Mouse (Mus musculus) CH12.LX (cell line): ENCODE results near the gene Fcnb. TPM values are rescaled to one million over a fixed set of nuclear protein-coding genes. Genes with fewer than 3 reads are reported as not detected.

Experiments
- DNase-seq: peaks from one replicate; pipeline ENCODE4 v3.0.0-alpha.2; 2013; ENCODE audit errors: extremely low read depth
- H3K27ac ChIP-seq: 2 replicates; pipeline ENCODE4 v1.5.1; 2012; ENCODE audit warnings: low read depth, mild to moderate bottlenecking, control low read depth, moderate library complexity; ENCODE audit not compliant: insufficient read depth
- H3K27me3 ChIP-seq: replicated peaks from 2 replicates; pipeline ENCODE3; 2012; ENCODE audit warnings: inconsistent platforms
- H3K36me3 ChIP-seq, 2 experiments: replicated peaks in 1 of 2; 2 replicates each; pipeline versions ENCODE3 to v1.6.1; 2012; ENCODE audit warnings: inconsistent platforms in 1 of 2, low read length in 1 of 2, mild to moderate bottlenecking in 1 of 2, mixed read lengths in 1 of 2, moderate library complexity in 1 of 2; ENCODE audit not compliant: control insufficient read depth in 1 of 2, insufficient read depth in 1 of 2
- H3K4me1 ChIP-seq, 2 experiments: 2 replicates each; pipeline ENCODE4 v1.6.1; 2012; ENCODE audit warnings: inconsistent platforms in 1 of 2, moderate library complexity in 1 of 2; ENCODE audit not compliant: insufficient read depth in 2 of 2, control insufficient read depth in 1 of 2
- H3K4me2 ChIP-seq: 2 replicates; pipeline ENCODE4 v1.6.1; 2012; ENCODE audit warnings: low read depth, mild to moderate bottlenecking, control low read depth; ENCODE audit not compliant: poor library complexity, insufficient read depth, severe bottlenecking
- H3K4me3 ChIP-seq, 3 experiments: fragments of 150-350 bp in 1 of 3; sonication (generic) in 1 of 3; replicated peaks in 1 of 3; 2 replicates each; pipeline versions ENCODE3 to v1.5.1; 2011 to 2012; ENCODE audit warnings: low read depth in 2 of 3, low read length in 2 of 3, mild to moderate bottlenecking in 2 of 3, moderate library complexity in 2 of 3, control low read depth in 1 of 3, improper control_type of control experiment in 1 of 3, inconsistent platforms in 1 of 3, mixed read lengths in 1 of 3; ENCODE audit not compliant: poor library complexity in 1 of 3
- H3K79me2 ChIP-seq: replicated peaks from 2 replicates; pipeline ENCODE4 v1.6.1; 2012; ENCODE audit warnings: mild to moderate bottlenecking, moderate library complexity; ENCODE audit not compliant: control insufficient read depth, poor library complexity, insufficient read depth, severe bottlenecking; ENCODE audit errors: extremely low read depth
- H3K9ac ChIP-seq: 2 replicates; pipeline ENCODE4 v1.6.1; 2012; ENCODE audit warnings: low read depth, mild to moderate bottlenecking, control low read depth, moderate library complexity; ENCODE audit not compliant: insufficient read depth
- H3K9me3 ChIP-seq: replicated peaks from 2 replicates; pipeline ENCODE3; 2012; ENCODE audit warnings: low read length, inconsistent platforms, mixed read lengths
- CHD2 ChIP-seq: IDR thresholded peaks from 2 replicates; pipeline ENCODE4 v1.6.1; 2011; ENCODE audit warnings: low read length, improper control_type of control experiment
- ELF1 ChIP-seq: IDR thresholded peaks from 2 replicates; pipeline ENCODE4 v1.6.1; 2014; ENCODE audit warnings: low read depth, mild to moderate bottlenecking, inconsistent platforms, low read length, improper control_type of control experiment
- HCFC1 ChIP-seq: IDR thresholded peaks from 2 replicates; pipeline ENCODE4 v1.6.1; 2012; ENCODE audit warnings: low read depth, mild to moderate bottlenecking, inconsistent platforms, low read length, improper control_type of control experiment
- JUND ChIP-seq: conservative IDR thresholded peaks from 2 replicates; pipeline ENCODE4 v1.6.1; 2011; ENCODE audit warnings: low read depth, low read length, improper control_type of control experiment
- KAT2A ChIP-seq: IDR thresholded peaks from 2 replicates; pipeline ENCODE4 v1.6.1; 2012; ENCODE audit warnings: low read length, improper control_type of control experiment, inconsistent platforms; ENCODE audit not compliant: insufficient replicate concordance
- MAFK ChIP-seq: IDR thresholded peaks from 2 replicates; pipeline ENCODE4 v1.6.1; 2011; ENCODE audit warnings: low read length, improper control_type of control experiment; ENCODE audit not compliant: insufficient replicate concordance
- MAZ ChIP-seq: IDR thresholded peaks from 2 replicates; pipeline ENCODE4 v1.6.1; 2012; ENCODE audit warnings: low read depth, mild to moderate bottlenecking, inconsistent platforms, low read length, improper control_type of control experiment, moderate library complexity
- MEF2A ChIP-seq: IDR thresholded peaks from 2 replicates; pipeline ENCODE4 v1.6.1; 2014; ENCODE audit warnings: low read depth, mild to moderate bottlenecking, inconsistent platforms, low read length, improper control_type of control experiment, borderline replicate concordance
- MXI1 ChIP-seq: IDR thresholded peaks from 2 replicates; pipeline ENCODE4 v1.6.1; 2011; ENCODE audit warnings: mild to moderate bottlenecking, low read depth, low read length, improper control_type of control experiment
- PAX5 ChIP-seq: IDR thresholded peaks from 2 replicates; pipeline ENCODE4 v1.6.1; 2012; ENCODE audit warnings: low read length, inconsistent platforms, mixed read lengths
- POLR2A ChIP-seq: IDR thresholded peaks from 2 replicates; pipeline ENCODE4 v1.6.1; 2011; ENCODE audit warnings: low read depth, mild to moderate bottlenecking, improper control_type of control experiment, low read length
- POLR2AphosphoS2 ChIP-seq: IDR thresholded peaks from 2 replicates; pipeline ENCODE4 v1.6.1; 2011; ENCODE audit warnings: low read depth, low read length, improper control_type of control experiment
- RAD21 ChIP-seq: IDR thresholded peaks from 2 replicates; pipeline ENCODE4 v1.6.1; 2011; ENCODE audit warnings: low read depth, mild to moderate bottlenecking, low read length, improper control_type of control experiment, moderate library complexity
- RCOR1 ChIP-seq: conservative IDR thresholded peaks from 2 replicates; pipeline ENCODE4 v1.6.1; 2012; ENCODE audit warnings: low read depth, mild to moderate bottlenecking, inconsistent platforms, low read length, improper control_type of control experiment
- SIN3A ChIP-seq: IDR thresholded peaks from 2 replicates; pipeline ENCODE4 v1.6.1; 2012; ENCODE audit warnings: low read length, improper control_type of control experiment, inconsistent platforms
- SMC3 ChIP-seq: IDR thresholded peaks from 2 replicates; pipeline ENCODE4 v1.6.1; 2011; ENCODE audit warnings: low read depth, low read length, improper control_type of control experiment
- TBP ChIP-seq: conservative IDR thresholded peaks from 2 replicates; pipeline ENCODE4 v1.6.1; 2011; ENCODE audit warnings: low read depth, low read length, improper control_type of control experiment
- TCF12 ChIP-seq: IDR thresholded peaks from 2 replicates; pipeline ENCODE4 v1.6.1; 2014; ENCODE audit warnings: low read depth, mild to moderate bottlenecking, inconsistent platforms, low read length, improper control_type of control experiment
- UBTF ChIP-seq: IDR thresholded peaks from 2 replicates; pipeline ENCODE4 v1.6.1; 2012; ENCODE audit warnings: low read depth, mild to moderate bottlenecking, inconsistent platforms, low read length, improper control_type of control experiment, moderate library complexity
- USF1 ChIP-seq: IDR thresholded peaks from 2 replicates; pipeline ENCODE4 v1.6.1; 2014; ENCODE audit warnings: low read depth, mild to moderate bottlenecking, inconsistent platforms, low read length, improper control_type of control experiment
- USF2 ChIP-seq: conservative IDR thresholded peaks from 2 replicates; pipeline ENCODE4 v1.6.1; 2011; ENCODE audit warnings: low read depth, low read length, improper control_type of control experiment
- ZC3H11A ChIP-seq: IDR thresholded peaks from 2 replicates; pipeline ENCODE4 v1.6.1; 2012; ENCODE audit warnings: low read depth, mild to moderate bottlenecking, inconsistent platforms, low read length, improper control_type of control experiment
- ZKSCAN1 ChIP-seq: IDR thresholded peaks from 2 replicates; pipeline ENCODE4 v1.6.1; 2012; ENCODE audit warnings: low read depth, inconsistent platforms, low read length, improper control_type of control experiment, borderline replicate concordance
- ZMIZ1 ChIP-seq: IDR thresholded peaks from 2 replicates; pipeline ENCODE4 v1.6.1; 2012; ENCODE audit warnings: low read depth, mild to moderate bottlenecking, inconsistent platforms, low read length, improper control_type of control experiment
- ZNF384 ChIP-seq: IDR thresholded peaks from 2 replicates; pipeline ENCODE4 v1.6.1; 2012; ENCODE audit warnings: low read depth, low read length, improper control_type of control experiment, inconsistent platforms
- dilution Hi-C: fragments of 300-500 bp; cut with MboI; formaldehyde crosslinking; loops from 2 replicates; pipeline ENCODE4 v1.14.3; 2020; ENCODE audit warnings: low sequenced_read_pairs; ENCODE audit not compliant: extremely low pct_unique_long_range_greater_than_20kb, extremely low pct_ligation_motif_present
- in situ Hi-C: fragments of 300-500 bp; cut with MboI; formaldehyde crosslinking; loops from 3 replicates; pipeline ENCODE4 v1.14.3; 2019; ENCODE audit warnings: low sequenced_read_pairs, low pct_ligation_motif_present, low pct_unique_long_range_greater_than_20kb, mixed read lengths
- polyA plus RNA-seq: library from polyadenylated mRNA; unstranded; fragments of >175 nt; gene quantifications from 2 replicates; pipeline ENCODE4 v1.2.1, GENCODE M21; 2012; ENCODE audit warnings: low read depth; ENCODE audit not compliant: insufficient read length
- total RNA-seq, 2 experiments: library from RNA; depleted of rRNA; stranded (reverse); fragments of 300-350 nt in 1 of 2; fragments of >200 nt in 1 of 2; gene quantifications; 2 replicates each; pipeline ENCODE4 v1.2.3; 2012 to 2014

The Fcnb gene
- total RNA-seq (2012; rRNA removed) (not detected in 2 replicates), total RNA-seq (2014; rRNA removed) (not detected in 2 replicates), polyA plus RNA-seq (not detected in 2 replicates)

DNA sequence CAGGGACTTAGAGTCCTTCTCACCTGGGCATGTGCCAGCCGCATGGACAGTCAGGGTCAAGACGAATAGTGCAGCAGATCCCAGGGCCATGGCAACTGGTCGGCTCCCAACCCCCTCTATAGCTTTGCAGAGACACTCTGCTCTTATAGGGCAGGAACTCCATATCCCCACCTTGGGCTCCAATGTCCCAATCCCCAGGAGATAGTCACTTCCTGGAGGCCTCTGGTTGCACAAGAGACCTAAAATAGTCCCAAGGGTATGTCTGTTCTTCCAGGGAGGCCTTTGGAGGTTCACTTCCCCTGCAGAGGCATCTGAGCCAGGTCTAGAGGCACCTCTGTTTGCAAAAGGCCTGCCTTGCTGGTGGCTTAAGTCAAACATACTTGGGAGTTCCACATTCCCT is at the start of gene Fcnb:
Gene Fcnb, minus strand, starts transcription at position 118 of the 400 bp plus-strand sequence.
- in situ Hi-C loops = no loop called here
- Histone ChIP-seq H3K36me3 (no peaks in the 10 kb centered on the region), H3K27ac (no peak within 1 kb of the TSS), H3K4me1 (no peaks in the 10 kb centered on the region), H3K4me3 (no peak within 1 kb of the TSS), H3K4me2 (no peak within 1 kb of the TSS), H3K79me2 (no peaks in the 10 kb centered on the region), H3K9ac (no peak within 1 kb of the TSS), H3K27me3 (peaks cover 89% of the 10 kb centered on the region), H3K9me3 (peaks cover 5% of the 10 kb centered on the region)
- dilution Hi-C loops = no loop called here
- TF ChIP-seq RAD21 = no peak
- no peak for TF ChIP-seq PAX5
- TF ChIP-seq JUND = no peak
- no peak for TF ChIP-seq UBTF
- no peak for TF ChIP-seq TCF12
- no peak for TF ChIP-seq SMC3
- no peak for TF ChIP-seq MAFK
- no peak for TF ChIP-seq CHD2
- no peak for TF ChIP-seq KAT2A
- TF ChIP-seq TBP = no peak
- no peak for TF ChIP-seq ZNF384
- no peak for TF ChIP-seq SIN3A
- TF ChIP-seq ZMIZ1 = no peak
- no peak for TF ChIP-seq USF1
- TF ChIP-seq ZC3H11A = no peak
- TF ChIP-seq POLR2A = no peak
- no peak for TF ChIP-seq POLR2AphosphoS2
- no peak for TF ChIP-seq MEF2A
- TF ChIP-seq HCFC1 = no peak
- TF ChIP-seq MAZ = no peak
- DNase-seq = no peak

DNA sequence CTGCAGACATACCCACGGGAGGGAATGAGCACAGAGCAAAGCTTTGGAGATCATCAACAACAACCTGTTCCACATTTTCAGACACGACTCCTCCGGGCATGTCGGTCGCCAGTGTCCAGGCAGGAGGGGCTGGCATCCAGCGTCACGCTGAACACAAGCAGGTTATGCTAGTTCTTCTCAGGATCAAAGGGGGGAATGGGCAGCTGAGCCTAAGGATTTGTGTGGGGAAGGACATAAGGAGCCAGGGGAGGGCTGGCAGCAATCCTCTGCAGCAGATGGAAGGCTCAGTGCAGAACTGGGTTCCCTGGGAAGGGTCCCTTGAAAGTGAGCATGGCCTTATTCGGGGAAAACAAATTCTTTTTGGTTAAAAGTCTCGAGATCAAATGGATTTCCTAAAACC is 49.1 kb upstream of the Fcnb start:
- Histone ChIP-seq H3K4me3 (no peak overlapping the region), H3K9me3 (no peaks in the 10 kb centered on the region), H3K4me1 (no peaks in the 10 kb centered on the region), H3K79me2 (no peaks in the 10 kb centered on the region), H3K9ac (no peak overlapping the region), H3K27me3 (peaks cover 92% of the 10 kb centered on the region), H3K36me3 (no peaks in the 10 kb centered on the region), H3K27ac (no peak overlapping the region), H3K4me2 (no peak overlapping the region)
- dilution Hi-C loops (no loop called here), in situ Hi-C loops (no loop called here)
- no peak for DNase-seq
- no peak for TF ChIP-seq HCFC1
- TF ChIP-seq PAX5 = no peak
- no peak for TF ChIP-seq ZMIZ1
- TF ChIP-seq TCF12 = no peak
- no peak for TF ChIP-seq JUND
- TF ChIP-seq UBTF = no peak
- no peak for TF ChIP-seq ELF1
- TF ChIP-seq RCOR1 = no peak
- no peak for TF ChIP-seq MXI1
- TF ChIP-seq ZKSCAN1 = no peak
- TF ChIP-seq USF2 = no peak
- TF ChIP-seq KAT2A = no peak
